Mouse (Mus musculus): ENCODE data around the gene Net1.

DNA sequence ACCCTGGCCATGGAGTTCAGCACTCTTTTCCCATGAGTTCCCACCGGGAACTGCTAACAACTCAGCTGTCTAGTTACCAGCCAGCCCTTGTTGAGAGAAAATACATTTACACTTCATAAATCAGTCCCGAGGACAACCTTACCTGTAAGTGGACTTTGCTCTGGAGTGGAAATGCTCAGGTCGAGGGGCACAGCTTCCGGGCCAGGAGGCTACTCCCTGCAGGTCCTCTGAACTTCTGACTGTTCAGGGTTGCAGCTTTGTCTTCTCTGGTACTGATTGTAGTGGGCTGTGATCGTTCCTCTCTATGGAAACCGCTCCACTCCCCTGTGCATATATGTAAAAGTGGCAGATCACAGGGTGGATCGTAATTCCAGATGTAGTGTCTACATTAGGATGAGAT is 26.7 kb upstream of the Net1 start:
- TF ChIP-seq GATA1 (IDR thresholded peaks at IDR 0.05; ENCODE audit: borderline replicate concordance, low read length) (no peak), FLI1 (IDR thresholded peaks at IDR 0.05; ENCODE audit: low read length) (no peak)
